In the genomic region with DNA sequence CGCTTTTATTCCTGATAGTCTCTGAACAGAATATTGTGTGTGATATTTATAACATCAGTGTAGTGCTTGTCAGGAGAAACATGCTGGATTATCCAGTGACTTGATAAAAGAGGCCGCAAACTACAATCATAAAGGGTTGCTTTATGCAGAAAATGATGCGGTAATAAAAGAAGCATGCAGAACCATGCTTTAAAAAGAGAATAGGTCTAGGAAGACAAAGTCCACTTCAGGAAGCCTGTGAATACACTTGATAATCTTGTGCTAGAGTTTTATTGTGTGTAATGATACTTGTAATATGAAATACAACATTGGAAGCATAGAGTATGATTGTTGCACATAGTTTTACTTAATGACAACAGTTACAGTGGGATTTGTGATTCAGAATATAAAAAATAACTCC, we compare ENCODE assay signal across 29 mouse cellular contexts. TPM values are rescaled to one million over a fixed set of nuclear protein-coding genes. Genes with fewer than 3 reads are reported as not detected.
"Had no signal": no experiment of that assay in that cellular context is flagged by ENCODE, and none has a peak within 500 bp of the region (broad histone marks: within the 10 kb centered on the region; RNA-seq: fewer than 3 reads in every experiment).

No protein-coding gene starts in this region.

- H3K4me3 ChIP-seq: embryonic facial prominence, embryonic 12.5 days; embryonic facial prominence, embryonic 13.5 days; embryonic facial prominence, embryonic 15.5 days; erythroblast, embryonic 14.5 days; forebrain, embryonic 10.5 days; forebrain, embryonic 12.5 days; forebrain, embryonic 13.5 days; forebrain, embryonic 15.5 days; gastrocnemius, adult 2 months; heart, adult 2 months had no signal

- H3K4me1 ChIP-seq: embryonic facial prominence, embryonic 12.5 days; embryonic facial prominence, embryonic 13.5 days; embryonic facial prominence, embryonic 15.5 days; forebrain, embryonic 12.5 days; forebrain, embryonic 13.5 days; forebrain, embryonic 15.5 days had no signal

- H3K27me3 ChIP-seq: embryonic facial prominence, embryonic 12.5 days; embryonic facial prominence, embryonic 13.5 days; embryonic facial prominence, embryonic 15.5 days; forebrain, embryonic 12.5 days; forebrain, embryonic 13.5 days; forebrain, embryonic 15.5 days had no signal

- DNase-seq: cerebellum, adult 18-20 months; cerebellum, adult 2 months; cerebellum, adult 8-10 months; cerebellum, adult 9-10 months; cerebellum, adult 9-11 months; cerebellum, postnatal 10 days; cerebellum, postnatal 14 days; cerebellum, postnatal 25 days; cerebellum, postnatal 36 days; embryo, embryonic 11 days; forebrain, postnatal 0 days; gastrocnemius, adult 2 months; gastrocnemius, postnatal 10 days; gastrocnemius, postnatal 14 days; gastrocnemius, postnatal 25 days; gastrocnemius, postnatal 36 days; heart, adult 11 months; heart, adult 18-20 months; heart, adult 2 months had no signal

- H3K27ac ChIP-seq: embryonic facial prominence, embryonic 12.5 days; embryonic facial prominence, embryonic 13.5 days; embryonic facial prominence, embryonic 15.5 days; forebrain, embryonic 10.5 days; forebrain, embryonic 12.5 days; forebrain, embryonic 13.5 days; forebrain, embryonic 15.5 days; gastrocnemius, adult 2 months; heart, adult 2 months had no signal

- H3K9ac ChIP-seq: embryonic facial prominence, embryonic 12.5 days; embryonic facial prominence, embryonic 13.5 days; embryonic facial prominence, embryonic 15.5 days; forebrain, embryonic 12.5 days; forebrain, embryonic 13.5 days; forebrain, embryonic 15.5 days; forebrain, postnatal 0 days had no signal

- H3K4me2 ChIP-seq: embryonic facial prominence, embryonic 12.5 days; embryonic facial prominence, embryonic 13.5 days; embryonic facial prominence, embryonic 15.5 days; forebrain, embryonic 12.5 days; forebrain, embryonic 13.5 days; forebrain, embryonic 15.5 days had no signal

- H3K9me3 ChIP-seq: embryonic facial prominence, embryonic 12.5 days; embryonic facial prominence, embryonic 13.5 days; embryonic facial prominence, embryonic 15.5 days; forebrain, embryonic 10.5 days; forebrain, embryonic 12.5 days; forebrain, embryonic 13.5 days; forebrain, embryonic 15.5 days had no signal

- H3K36me3 ChIP-seq: embryonic facial prominence, embryonic 12.5 days; embryonic facial prominence, embryonic 13.5 days; embryonic facial prominence, embryonic 15.5 days; forebrain, embryonic 10.5 days; forebrain, embryonic 12.5 days; forebrain, embryonic 15.5 days had no signal

- ATAC-seq: forebrain, embryonic 13.5 days; forebrain, embryonic 14.5 days; forebrain, embryonic 15.5 days; forebrain, embryonic 16.5 days; forebrain, postnatal 0 days had no signal

RNA-seq across cellular contexts. Expression of gene Aldh1a1, which starts 54.5 kb away (rescaled TPM):
- polyA plus RNA-seq: erythroblast, embryonic 14.5 days had no signal
